Mouse (Mus musculus): Measurements from ENCODE around the gene H2al1c.
"Not testable (repeated sequence)": the region's sequence is repeated elsewhere in the genome, so short reads cannot be mapped to it uniquely, and the experiment has no call there.

Gene H2al1c

DNA sequence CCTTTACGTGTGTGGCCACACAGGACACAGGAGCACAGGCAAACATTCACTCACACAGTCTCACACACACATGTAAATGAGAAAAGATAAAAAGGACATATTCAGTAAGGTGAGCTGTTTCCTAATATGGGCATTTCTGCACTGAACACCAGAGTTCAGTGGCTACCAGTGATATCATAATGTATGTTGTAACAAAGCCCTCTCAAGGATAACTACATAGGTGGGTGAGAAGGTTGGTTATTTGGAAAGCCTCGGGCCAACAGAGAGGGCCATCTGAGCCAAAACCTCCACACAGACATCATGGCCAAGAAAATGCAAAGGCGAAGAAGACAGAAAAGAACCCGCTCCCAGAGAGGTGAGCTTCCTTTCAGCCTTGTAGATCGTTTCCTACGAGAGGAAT, at the start of gene H2al1c:
H2al1c (plus strand) TSS at position 301 of the 400 bp plus-strand sequence.
- not testable (repeated sequence) for DNase-seq

GRCm38 (mm10) chrX:11264918-11265317, 40.5 kb upstream of the H2al1c start:
- DNase-seq = no peak

GRCm38 (mm10) chrX:11267791-11268190, 37.7 kb upstream of the H2al1c start:
- DNase-seq = peak; percentile 55

DNA sequence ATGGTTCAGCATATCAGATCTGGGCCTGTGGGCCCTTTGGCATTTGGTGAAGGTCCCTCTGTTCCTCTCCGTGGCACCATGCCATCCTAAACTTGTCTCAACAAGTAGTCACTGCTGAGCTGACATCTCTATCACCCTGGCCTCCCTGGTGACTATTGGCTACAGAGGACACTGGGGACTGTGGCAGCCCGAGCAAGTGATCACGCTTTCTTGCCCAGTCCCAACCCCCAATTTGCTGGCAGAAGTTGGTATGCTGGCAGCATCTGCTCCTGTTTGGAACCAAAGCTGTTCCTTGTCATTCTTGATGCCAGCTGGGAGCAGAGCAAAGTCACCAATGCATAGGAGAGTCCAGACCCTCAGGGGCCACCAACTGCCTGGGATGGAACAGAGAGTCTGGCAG, 36.4 kb upstream of the H2al1c start:
- DNase-seq = no peak

DNA sequence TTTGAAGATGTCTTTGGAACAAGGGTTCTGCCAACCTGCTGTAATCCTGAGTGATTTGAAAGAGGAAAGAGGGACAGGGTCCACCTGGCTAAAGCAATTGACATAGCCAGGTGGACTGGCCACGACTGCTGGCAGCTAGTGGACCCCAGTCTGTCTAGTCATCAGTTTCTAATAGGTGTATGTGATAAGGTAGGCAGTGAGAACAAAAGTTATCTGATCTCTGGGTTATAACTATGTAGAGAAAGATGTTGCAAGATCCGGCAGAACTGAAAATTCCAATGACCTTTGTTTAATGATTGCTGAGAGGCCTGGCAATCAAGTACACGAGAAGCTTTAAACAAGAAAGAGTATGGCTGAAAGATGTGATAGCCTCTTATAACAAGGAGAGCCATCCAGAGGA, 32.3 kb upstream of the H2al1c start:
- no peak for DNase-seq

- DNase-seq = no peak
Measured at GRCm38 (mm10) chrX:11277083-11277482, 28.4 kb upstream of the H2al1c start.

DNA sequence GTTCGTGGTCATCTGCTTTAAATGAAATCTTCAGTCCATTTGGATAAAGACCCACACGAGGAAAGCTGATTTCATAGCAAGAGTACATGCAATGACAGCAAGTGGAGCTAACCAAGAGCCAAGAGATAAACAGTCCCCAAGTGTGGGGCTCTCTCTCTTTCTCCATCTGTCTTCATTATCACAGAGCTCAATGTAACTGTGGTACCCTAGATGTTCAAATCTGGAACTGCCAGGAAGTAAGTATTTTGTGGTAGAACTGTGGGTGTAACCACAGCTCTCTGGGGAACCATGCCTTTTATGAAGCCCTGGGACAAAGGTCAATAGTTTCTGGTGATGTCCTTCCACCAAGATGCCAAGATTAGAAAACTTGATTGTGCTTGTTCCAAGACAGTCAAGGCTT, 24.7 kb upstream of the H2al1c start:
- DNase-seq = no peak

DNA sequence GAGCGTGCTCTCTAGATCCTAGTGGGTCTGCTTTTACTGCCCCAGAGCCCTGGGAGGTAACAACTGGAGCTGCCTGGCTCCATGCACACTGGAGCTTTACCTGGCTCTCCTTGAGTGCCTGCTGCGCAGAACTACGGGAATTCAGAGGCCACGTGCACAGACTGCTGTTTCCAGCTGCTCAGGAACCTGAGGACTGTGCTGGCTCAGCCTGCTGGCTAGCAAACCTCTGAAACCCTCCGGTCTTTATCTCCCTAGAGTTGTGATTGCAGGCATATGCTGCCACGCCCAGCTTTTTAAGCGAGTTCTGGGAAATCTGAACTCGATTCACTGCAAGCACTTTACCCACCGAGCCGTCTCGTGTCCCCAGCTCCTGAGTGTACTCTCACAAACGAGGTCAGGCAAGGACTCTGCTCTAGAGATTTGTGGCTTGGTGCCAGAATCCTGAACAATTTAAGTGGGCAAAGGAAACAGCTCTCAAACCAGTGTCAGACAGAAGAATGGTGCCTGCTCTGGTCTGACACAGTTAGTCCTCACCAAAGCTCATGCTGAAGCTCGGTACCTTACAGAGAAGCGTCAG, 17.1 kb upstream of the H2al1c start:
- DNase-seq = peak; percentile 19

DNA sequence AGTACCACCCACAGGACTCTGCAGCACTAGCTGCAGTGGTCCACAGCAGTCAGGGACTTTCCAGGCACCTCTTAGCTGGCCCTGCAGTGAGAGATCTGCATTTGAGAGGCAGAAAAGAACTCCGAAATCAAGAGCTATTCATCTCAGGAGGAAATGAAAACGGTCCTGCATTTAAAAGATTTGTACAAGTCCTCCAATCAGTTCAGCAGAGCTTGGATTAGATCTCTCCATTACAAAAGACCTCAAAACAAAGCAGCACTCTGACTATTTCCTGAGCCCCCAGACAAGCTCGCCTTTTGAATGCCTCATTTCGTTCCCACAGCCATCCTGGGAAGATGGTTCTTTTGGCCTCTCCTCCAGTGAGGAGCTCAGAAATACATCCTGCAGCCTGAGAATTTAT, 16.2 kb upstream of the H2al1c start:
- DNase-seq = no peak

GRCm38 (mm10) chrX:11298957-11299356, 6.5 kb upstream of the H2al1c start, which contains the start of gene H2al1a:
TSS of gene H2al1a (plus strand) at chrX:11299257.
- not testable (repeated sequence) for DNase-seq

- DNase-seq = not testable (repeated sequence)
Measured at GRCm38 (mm10) chrX:11302132-11302531, 3.3 kb upstream of the H2al1c start, which contains the start of gene H2al1b. TSS of gene H2al1b (plus strand) at chrX:11302432.

DNA sequence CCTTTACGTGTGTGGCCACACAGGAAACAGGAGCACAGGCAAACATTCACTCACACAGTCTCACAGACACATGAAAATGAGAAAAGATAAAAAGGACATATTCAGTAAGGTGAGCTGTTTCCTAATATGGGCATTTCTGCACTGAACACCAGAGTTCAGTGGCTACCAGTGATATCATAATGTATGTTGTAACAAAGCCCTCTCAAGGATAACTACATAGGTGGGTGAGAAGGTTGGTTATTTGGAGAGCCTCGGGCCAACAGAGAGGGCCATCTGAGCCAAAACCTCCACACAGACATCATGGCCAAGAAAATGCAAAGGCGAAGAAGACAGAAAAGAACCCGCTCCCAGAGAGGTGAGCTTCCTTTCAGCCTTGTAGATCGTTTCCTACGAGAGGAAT, 3.1 kb downstream of the H2al1c start, which contains the start of gene H2al1d:
H2al1d (plus strand) TSS at position 301 of the 400 bp plus-strand sequence.
- not testable (repeated sequence) for DNase-seq

- DNase-seq = not testable (repeated sequence)
Measured at GRCm38 (mm10) chrX:11311634-11312033, 6.2 kb downstream of the H2al1c start, which contains the start of gene H2al1e. TSS of gene H2al1e (plus strand) at chrX:11311934.

DNA sequence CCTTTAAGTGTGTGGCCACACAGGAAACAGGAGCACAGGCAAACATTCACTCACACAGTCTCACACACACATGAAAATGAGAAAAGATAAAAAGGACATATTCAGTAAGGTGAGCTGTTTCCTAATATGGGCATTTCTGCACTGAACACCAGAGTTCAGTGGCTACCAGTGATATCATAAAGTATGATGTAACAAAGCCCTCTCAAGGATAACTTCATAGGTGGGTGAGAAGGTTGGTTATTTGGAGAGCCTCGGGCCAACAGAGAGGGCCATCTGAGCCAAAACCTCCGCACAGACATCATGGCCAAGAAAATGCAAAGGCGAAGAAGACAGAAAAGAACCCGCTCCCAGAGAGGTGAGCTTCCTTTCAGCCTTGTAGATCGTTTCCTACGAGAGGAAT, 9.4 kb downstream of the H2al1c start, which contains the start of gene H2al1f:
H2al1f (plus strand) TSS at position 301 of the 400 bp plus-strand sequence.
- not testable (repeated sequence) for DNase-seq

DNA sequence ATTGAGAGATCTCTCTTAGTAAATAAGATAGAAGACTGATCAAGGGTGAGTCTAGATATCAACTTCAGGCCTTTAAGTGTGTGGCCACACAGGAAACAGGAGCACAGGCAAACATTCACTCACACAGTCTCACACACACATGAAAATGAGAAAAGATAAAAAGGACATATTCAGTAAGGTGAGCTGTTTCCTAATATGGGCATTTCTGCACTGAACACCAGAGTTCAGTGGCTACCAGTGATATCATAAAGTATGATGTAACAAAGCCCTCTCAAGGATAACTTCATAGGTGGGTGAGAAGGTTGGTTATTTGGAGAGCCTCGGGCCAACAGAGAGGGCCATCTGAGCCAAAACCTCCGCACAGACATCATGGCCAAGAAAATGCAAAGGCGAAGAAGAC, 12.5 kb downstream of the H2al1c start, which contains the start of gene H2al1g:
H2al1g (plus strand) TSS at position 301 of the 400 bp plus-strand sequence.
- DNase-seq = not testable (repeated sequence)

GRCm38 (mm10) chrX:11321192-11321591, 15.7 kb downstream of the H2al1c start, which contains the start of gene H2al1h:
TSS of gene H2al1h (plus strand) at chrX:11321492.
- not testable (repeated sequence) for DNase-seq

- not testable (repeated sequence) for DNase-seq
Measured at GRCm38 (mm10) chrX:11324359-11324758, 18.9 kb downstream of the H2al1c start, which contains the start of gene H2al1i. TSS of gene H2al1i (plus strand) at chrX:11324659.

DNA sequence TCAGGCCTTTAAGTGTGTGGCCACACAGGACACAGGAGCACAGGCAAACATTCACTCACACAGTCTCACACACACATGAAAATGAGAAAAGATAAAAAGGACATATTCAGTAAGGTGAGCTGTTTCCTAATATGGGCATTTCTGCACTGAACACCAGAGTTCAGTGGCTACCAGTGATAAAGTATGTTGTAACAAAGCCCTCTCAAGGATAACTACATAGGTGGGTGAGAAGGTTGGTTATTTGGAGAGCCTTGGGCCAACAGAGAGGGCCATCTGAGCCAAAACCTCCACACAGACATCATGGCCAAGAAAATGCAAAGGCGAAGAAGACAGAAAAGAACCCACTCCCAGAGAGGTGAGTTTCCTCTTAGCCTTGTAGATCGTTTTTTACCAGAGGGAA, 22.1 kb downstream of the H2al1c start, which contains the start of gene H2al1j:
H2al1j (plus strand) TSS at position 301 of the 400 bp plus-strand sequence.
- not testable (repeated sequence) for DNase-seq

DNA sequence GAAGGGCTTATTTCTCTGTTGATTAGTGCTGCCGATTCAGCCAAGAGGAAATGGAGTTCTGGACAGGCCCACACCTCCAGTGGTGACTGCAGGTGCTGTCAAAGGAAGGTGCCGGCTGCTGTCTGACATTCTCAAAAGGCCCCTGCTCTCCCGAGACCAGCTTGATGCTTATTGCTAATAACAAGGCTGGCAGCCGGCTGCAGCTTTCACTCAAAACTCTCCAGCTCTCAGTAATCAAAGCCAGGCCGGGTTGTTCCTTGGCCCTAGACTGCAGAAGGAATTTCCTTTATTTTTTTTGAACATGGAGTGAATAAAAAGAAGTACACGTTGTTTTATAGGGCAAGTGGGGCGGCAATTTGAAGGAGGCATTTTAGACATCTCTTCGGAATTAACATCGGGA, 40.3 kb downstream of the H2al1c start:
- no peak for DNase-seq

DNA sequence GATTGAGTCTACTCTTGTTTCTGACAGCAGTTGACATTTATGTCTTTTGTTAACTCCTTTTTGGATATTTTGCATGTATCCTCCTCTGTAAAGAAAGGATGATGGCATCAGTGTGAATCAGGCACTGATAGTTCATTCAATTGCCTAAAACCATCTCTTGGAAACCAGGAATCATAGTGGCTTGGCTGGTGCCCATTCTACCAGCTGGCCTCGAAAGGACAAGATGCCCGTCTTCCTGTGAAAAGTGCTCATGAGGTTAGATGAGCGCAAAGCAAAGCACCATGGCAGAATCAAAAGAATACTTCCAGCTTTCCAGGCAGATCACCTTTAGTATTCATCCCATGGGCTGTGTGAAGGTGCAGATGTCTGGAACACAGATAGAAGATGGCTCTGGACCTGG, 41.3 kb downstream of the H2al1c start:
- no peak for DNase-seq
